Mouse (Mus musculus) heart, embryonic 12.5 days (tissue): ENCODE measurements around the gene Tex29. TPM values are rescaled to one million over a fixed set of nuclear protein-coding genes. Genes with fewer than 3 reads are reported as not detected.
A peak's percentile ranks its signal among the peaks of the same experiment; 100 is the strongest.

Source experiments
- ATAC-seq: fragments of 200-750 bp; cut with Nextera tagmentation; 2 replicates; pipeline ENCODE4 v1.8.0; 2017; ENCODE audit warnings: moderate TSS enrichment, moderate library complexity; ENCODE audit not compliant: insufficient number of reproducible peaks, low FRiP score
- H3K27ac ChIP-seq: fragments of 300-500 bp; sonication (generic); 2 replicates; pipeline ENCODE4 v1.5.1; 2016; ENCODE audit warnings: mild to moderate bottlenecking, moderate library complexity; ENCODE audit not compliant: poor library complexity, severe bottlenecking
- H3K27me3 ChIP-seq: fragments of 300-500 bp; sonication (generic); replicated peaks from 2 replicates; pipeline ENCODE4 v1.6.1; 2016; ENCODE audit warnings: mild to moderate bottlenecking, moderate library complexity
- H3K36me3 ChIP-seq: fragments of 300-500 bp; sonication (generic); 2 replicates; pipeline ENCODE4 v1.6.1; 2016; ENCODE audit warnings: mild to moderate bottlenecking, moderate library complexity
- H3K4me1 ChIP-seq: fragments of 300-500 bp; sonication (generic); replicated peaks from 2 replicates; pipeline ENCODE4 v1.6.1; 2016; ENCODE audit warnings: mild to moderate bottlenecking
- H3K4me2 ChIP-seq: fragments of 300-500 bp; sonication (generic); 2 replicates; pipeline ENCODE4 v1.6.1; 2016; ENCODE audit warnings: mild to moderate bottlenecking, moderate library complexity
- H3K4me3 ChIP-seq: fragments of 300-500 bp; sonication (generic); 2 replicates; pipeline ENCODE4 v1.5.1; 2016; ENCODE audit warnings: mild to moderate bottlenecking
- H3K9ac ChIP-seq: fragments of 300-500 bp; sonication (generic); 2 replicates; pipeline ENCODE4 v1.6.1; 2016; ENCODE audit warnings: mild to moderate bottlenecking, moderate library complexity
- H3K9me3 ChIP-seq: fragments of 300-500 bp; sonication (generic); replicated peaks from 2 replicates; pipeline ENCODE4 v1.6.1; 2016; ENCODE audit warnings: mild to moderate bottlenecking, moderate library complexity
- WGBS: fragments of 180-500 bp; shearing (Covaris S2); methylation state at CpG from one replicate; pipeline ENCODE4 v1.1.7; 2016; 5-methylcytosine and 5-hydroxymethylcytosine counted together
- polyA plus RNA-seq: library from polyadenylated mRNA; unstranded; fragments of >200 nt; fragmentation: Nextera tagmentation; extraction: Ambion mirVana; gene quantifications from 2 replicates; pipeline ENCODE4 v1.2.1, GENCODE M21; 2016

Gene Tex29
- polyA plus RNA-seq, 1 experiment from 2014 or later, result 0.49 TPM

- 89% methylated on average over 5 of the region's 5 CpGs for WGBS
- ATAC-seq, result no peak
- Histone ChIP-seq H3K36me3 (peaks cover 94% of the 10 kb centered on the region), H3K9ac (no peak overlapping the region), H3K27me3 (no peaks in the 10 kb centered on the region), H3K4me2 (no peak overlapping the region), H3K4me3 (no peak overlapping the region), H3K9me3 (no peaks in the 10 kb centered on the region), H3K27ac (no peak overlapping the region), H3K4me1 (peaks cover 36% of the 10 kb centered on the region)
These were observed 29.8 kb upstream of the Tex29 start for GRCm38 (mm10) chr8:11810426-11810825.

- no peak for ATAC-seq
- WGBS, result 70% methylated on average over 7 of the region's 7 CpGs
These were observed 26.5 kb upstream of the Tex29 start for GRCm38 (mm10) chr8:11813801-11814200.

GRCm38 (mm10) chr8:11815206-11815605, 25.1 kb upstream of the Tex29 start:
- no peak for ATAC-seq
- no peaks in the 10 kb centered on the region for H3K9me3 ChIP-seq
- H3K4me3 ChIP-seq, result no peak overlapping the region
- H3K4me2 ChIP-seq, result no peak overlapping the region
- H3K9ac ChIP-seq, result no peak overlapping the region
- WGBS, result 73% methylated on average over 7 of the region's 7 CpGs
- H3K36me3 ChIP-seq, result peaks cover 93% of the 10 kb centered on the region
- H3K4me1 ChIP-seq, result peaks cover 29% of the 10 kb centered on the region
- H3K27me3 ChIP-seq, result no peaks in the 10 kb centered on the region
- no peak overlapping the region for H3K27ac ChIP-seq

More at GRCm38 (mm10) chr8:11813801-11814200, 26.5 kb upstream of the Tex29 start:
- Histone ChIP-seq H3K27me3 (no peaks in the 10 kb centered on the region), H3K4me3 (no peak overlapping the region), H3K4me1 (peaks cover 16% of the 10 kb centered on the region), H3K9me3 (no peaks in the 10 kb centered on the region), H3K36me3 (peaks cover 93% of the 10 kb centered on the region), H3K27ac (no peak overlapping the region; the same call in 1 of the 2 replicates), H3K9ac (no peak overlapping the region), H3K4me2 (no peak overlapping the region)

GRCm38 (mm10) chr8:11820136-11820535, 20.1 kb upstream of the Tex29 start:
- Histone ChIP-seq H3K4me2 (peak overlapping the region; percentile 11; the same call in 1 of the 2 replicates), H3K36me3 (peaks cover 84% of the 10 kb centered on the region), H3K27ac (peak overlapping the region; percentile 92), H3K27me3 (no peaks in the 10 kb centered on the region), H3K9me3 (no peaks in the 10 kb centered on the region), H3K4me1 (peaks cover 43% of the 10 kb centered on the region), H3K9ac (no peak overlapping the region), H3K4me3 (no peak overlapping the region)
- no peak for ATAC-seq
- WGBS, result 77% methylated on average over 5 of the region's 5 CpGs

- Histone ChIP-seq H3K4me2 (peak overlapping the region; percentile 11; the same call in 1 of the 2 replicates), H3K27ac (peak overlapping the region; percentile 92), H3K27me3 (no peaks in the 10 kb centered on the region), H3K4me1 (peaks cover 43% of the 10 kb centered on the region), H3K36me3 (peaks cover 84% of the 10 kb centered on the region), H3K9me3 (no peaks in the 10 kb centered on the region), H3K4me3 (no peak overlapping the region), H3K9ac (no peak overlapping the region)
- WGBS, result 41% methylated on average over 5 of the region's 5 CpGs
- peak; percentile 66 for ATAC-seq
These were observed 19.7 kb upstream of the Tex29 start for GRCm38 (mm10) chr8:11820568-11820967.

- Histone ChIP-seq H3K4me2 (0 out of 2 replicates have a peak overlapping the region, but pooled peaks have one; percentile 8), H3K27ac (peak overlapping the region; percentile 92)
These were observed 18.6 kb upstream of the Tex29 start for GRCm38 (mm10) chr8:11821451-11822206.

GRCm38 (mm10) chr8:11822550-11823060, 17.7 kb upstream of the Tex29 start:
- no peak overlapping the region for H3K4me2 ChIP-seq
- no peaks in the 10 kb centered on the region for H3K9me3 ChIP-seq
- H3K4me3 ChIP-seq, result no peak overlapping the region
- no peak overlapping the region for H3K9ac ChIP-seq
- H3K36me3 ChIP-seq, result peaks cover 83% of the 10 kb centered on the region
- peak overlapping the region; percentile 92 for H3K27ac ChIP-seq
- H3K4me1 ChIP-seq, result peaks cover 43% of the 10 kb centered on the region
- 62% methylated on average over 9 of the region's 9 CpGs for WGBS
- no peaks in the 10 kb centered on the region for H3K27me3 ChIP-seq
- ATAC-seq, result no peak

More at GRCm38 (mm10) chr8:11821451-11822206, 18.6 kb upstream of the Tex29 start:
- H3K9ac ChIP-seq, result no peak overlapping the region
- H3K9me3 ChIP-seq, result no peaks in the 10 kb centered on the region
- 42% methylated on average over 14 of the region's 14 CpGs for WGBS
- H3K27me3 ChIP-seq, result no peaks in the 10 kb centered on the region
- no peak overlapping the region for H3K4me3 ChIP-seq
- peaks cover 43% of the 10 kb centered on the region for H3K4me1 ChIP-seq
- peak; percentile 69 for ATAC-seq
- H3K36me3 ChIP-seq, result peaks cover 84% of the 10 kb centered on the region

GRCm38 (mm10) chr8:11825756-11826155, 14.5 kb upstream of the Tex29 start:
- Histone ChIP-seq H3K27me3 (no peaks in the 10 kb centered on the region), H3K4me3 (no peak overlapping the region), H3K4me2 (no peak overlapping the region), H3K36me3 (peaks cover 76% of the 10 kb centered on the region), H3K9me3 (no peaks in the 10 kb centered on the region), H3K4me1 (peaks cover 41% of the 10 kb centered on the region), H3K27ac (no peak overlapping the region), H3K9ac (no peak overlapping the region)
- WGBS, result 60% methylated on average over 3 of the region's 3 CpGs
- no peak for ATAC-seq

- Histone ChIP-seq H3K9ac (no peak overlapping the region), H3K9me3 (no peaks in the 10 kb centered on the region), H3K4me3 (no peak overlapping the region), H3K4me2 (no peak overlapping the region), H3K36me3 (peaks cover 85% of the 10 kb centered on the region), H3K27me3 (no peaks in the 10 kb centered on the region), H3K4me1 (peaks cover 40% of the 10 kb centered on the region), H3K27ac (no peak overlapping the region)
- ATAC-seq, result no peak
- 82% methylated on average over 3 of the region's 3 CpGs for WGBS
These were observed 13.0 kb upstream of the Tex29 start for GRCm38 (mm10) chr8:11827312-11827711.

- H3K9ac ChIP-seq, result no peak overlapping the region
- no peak overlapping the region for H3K27ac ChIP-seq
- no peak overlapping the region for H3K4me2 ChIP-seq
- H3K4me1 ChIP-seq, result peaks cover 25% of the 10 kb centered on the region
- no peaks in the 10 kb centered on the region for H3K9me3 ChIP-seq
- no peak for ATAC-seq
- H3K27me3 ChIP-seq, result no peaks in the 10 kb centered on the region
- 75% methylated on average over 16 of the region's 16 CpGs for WGBS
- H3K4me3 ChIP-seq, result no peak overlapping the region
- peaks cover 85% of the 10 kb centered on the region for H3K36me3 ChIP-seq
These were observed 9.8 kb upstream of the Tex29 start for GRCm38 (mm10) chr8:11830214-11831046.

GRCm38 (mm10) chr8:11831174-11831573, 9.1 kb upstream of the Tex29 start:
- peaks cover 32% of the 10 kb centered on the region for H3K4me1 ChIP-seq
- H3K27me3 ChIP-seq, result no peaks in the 10 kb centered on the region
- no peaks in the 10 kb centered on the region for H3K9me3 ChIP-seq
- ATAC-seq, result no peak
- 73% methylated on average over 10 of the region's 10 CpGs for WGBS
- peaks cover 81% of the 10 kb centered on the region for H3K36me3 ChIP-seq
- H3K27ac ChIP-seq, result no peak overlapping the region
- no peak overlapping the region for H3K9ac ChIP-seq
- no peak overlapping the region for H3K4me2 ChIP-seq
- H3K4me3 ChIP-seq, result no peak overlapping the region
